Mouse (Mus musculus) CH12.LX (cell line): Measurements from ENCODE around the gene Ercc5. TPM values are rescaled to one million over a fixed set of nuclear protein-coding genes. Genes with fewer than 3 reads are reported as not detected.
A peak's percentile ranks its signal among the peaks of the same experiment; 100 is the strongest.

Experiments used
- DNase-seq: peaks from one replicate; pipeline ENCODE4 v3.0.0-alpha.2; 2013; ENCODE audit errors: extremely low read depth
- H3K27ac ChIP-seq: 2 replicates; pipeline ENCODE4 v1.5.1; 2012; ENCODE audit warnings: low read depth, mild to moderate bottlenecking, control low read depth, moderate library complexity; ENCODE audit not compliant: insufficient read depth
- H3K27me3 ChIP-seq: replicated peaks from 2 replicates; pipeline ENCODE3; 2012; ENCODE audit warnings: inconsistent platforms
- H3K36me3 ChIP-seq, 2 experiments: replicated peaks in 1 of 2; 2 replicates each; pipeline versions ENCODE3 to v1.6.1; 2012; ENCODE audit warnings: inconsistent platforms in 1 of 2, low read length in 1 of 2, mild to moderate bottlenecking in 1 of 2, mixed read lengths in 1 of 2, moderate library complexity in 1 of 2; ENCODE audit not compliant: control insufficient read depth in 1 of 2, insufficient read depth in 1 of 2
- H3K4me1 ChIP-seq, 2 experiments: 2 replicates each; pipeline ENCODE4 v1.6.1; 2012; ENCODE audit warnings: inconsistent platforms in 1 of 2, moderate library complexity in 1 of 2; ENCODE audit not compliant: insufficient read depth in 2 of 2, control insufficient read depth in 1 of 2
- H3K4me2 ChIP-seq: 2 replicates; pipeline ENCODE4 v1.6.1; 2012; ENCODE audit warnings: low read depth, mild to moderate bottlenecking, control low read depth; ENCODE audit not compliant: poor library complexity, insufficient read depth, severe bottlenecking
- H3K4me3 ChIP-seq, 3 experiments: fragments of 150-350 bp in 1 of 3; sonication (generic) in 1 of 3; replicated peaks in 1 of 3; 2 replicates each; pipeline versions ENCODE3 to v1.5.1; 2011 to 2012; ENCODE audit warnings: low read depth in 2 of 3, low read length in 2 of 3, mild to moderate bottlenecking in 2 of 3, moderate library complexity in 2 of 3, control low read depth in 1 of 3, improper control_type of control experiment in 1 of 3, inconsistent platforms in 1 of 3, mixed read lengths in 1 of 3; ENCODE audit not compliant: poor library complexity in 1 of 3
- H3K79me2 ChIP-seq: replicated peaks from 2 replicates; pipeline ENCODE4 v1.6.1; 2012; ENCODE audit warnings: mild to moderate bottlenecking, moderate library complexity; ENCODE audit not compliant: control insufficient read depth, poor library complexity, insufficient read depth, severe bottlenecking; ENCODE audit errors: extremely low read depth
- H3K9ac ChIP-seq: 2 replicates; pipeline ENCODE4 v1.6.1; 2012; ENCODE audit warnings: low read depth, mild to moderate bottlenecking, control low read depth, moderate library complexity; ENCODE audit not compliant: insufficient read depth
- H3K9me3 ChIP-seq: replicated peaks from 2 replicates; pipeline ENCODE3; 2012; ENCODE audit warnings: low read length, inconsistent platforms, mixed read lengths
- BHLHE40 ChIP-seq: IDR thresholded peaks from 2 replicates; pipeline ENCODE4 v1.6.1; 2011; ENCODE audit warnings: mild to moderate bottlenecking, low read depth, low read length, improper control_type of control experiment
- CHD1 ChIP-seq: IDR thresholded peaks from 2 replicates; pipeline ENCODE4 v1.6.1; 2012; ENCODE audit warnings: low read depth, low read length, improper control_type of control experiment, inconsistent platforms
- CHD2 ChIP-seq: IDR thresholded peaks from 2 replicates; pipeline ENCODE4 v1.6.1; 2011; ENCODE audit warnings: low read length, improper control_type of control experiment
- CTCF ChIP-seq, 2 experiments: IDR thresholded peaks in 1 of 2; conservative IDR thresholded peaks in 1 of 2; 2 replicates each; pipeline ENCODE4 v1.5.1; 2011 to 2012; ENCODE audit warnings: low read depth in 2 of 2, low read length in 2 of 2, improper control_type of control experiment in 1 of 2, inconsistent platforms in 1 of 2, mild to moderate bottlenecking in 1 of 2, moderate library complexity in 1 of 2
- E2F4 ChIP-seq: IDR thresholded peaks from 2 replicates; pipeline ENCODE4 v1.6.1; 2011; ENCODE audit warnings: low read depth, low read length, improper control_type of control experiment; ENCODE audit not compliant: insufficient replicate concordance
- ELF1 ChIP-seq: IDR thresholded peaks from 2 replicates; pipeline ENCODE4 v1.6.1; 2014; ENCODE audit warnings: low read depth, mild to moderate bottlenecking, inconsistent platforms, low read length, improper control_type of control experiment
- EP300 ChIP-seq: IDR thresholded peaks from 2 replicates; pipeline ENCODE4 v1.6.1; 2011; ENCODE audit warnings: low read length, improper control_type of control experiment
- ETS1 ChIP-seq: conservative IDR thresholded peaks from 2 replicates; pipeline ENCODE4 v1.6.1; 2012; ENCODE audit warnings: low read depth, mild to moderate bottlenecking, inconsistent platforms, low read length, improper control_type of control experiment, moderate library complexity
- GABPA ChIP-seq: IDR thresholded peaks from 2 replicates; pipeline ENCODE4 v1.6.1; 2012; ENCODE audit warnings: low read depth, low read length, improper control_type of control experiment, inconsistent platforms; ENCODE audit not compliant: insufficient replicate concordance
- HCFC1 ChIP-seq: IDR thresholded peaks from 2 replicates; pipeline ENCODE4 v1.6.1; 2012; ENCODE audit warnings: low read depth, mild to moderate bottlenecking, inconsistent platforms, low read length, improper control_type of control experiment
- IRF4 ChIP-seq: IDR thresholded peaks from 2 replicates; pipeline ENCODE4 v1.6.1; 2014; ENCODE audit warnings: low read depth, mild to moderate bottlenecking, inconsistent platforms, low read length, improper control_type of control experiment
- JUN ChIP-seq: IDR thresholded peaks from 2 replicates; pipeline ENCODE4 v1.6.1; 2011; ENCODE audit warnings: low read depth, mild to moderate bottlenecking, low read length, improper control_type of control experiment, moderate library complexity; ENCODE audit not compliant: insufficient read depth
- JUND ChIP-seq: conservative IDR thresholded peaks from 2 replicates; pipeline ENCODE4 v1.6.1; 2011; ENCODE audit warnings: low read depth, low read length, improper control_type of control experiment
- KAT2A ChIP-seq: IDR thresholded peaks from 2 replicates; pipeline ENCODE4 v1.6.1; 2012; ENCODE audit warnings: low read length, improper control_type of control experiment, inconsistent platforms; ENCODE audit not compliant: insufficient replicate concordance
- MAFK ChIP-seq: IDR thresholded peaks from 2 replicates; pipeline ENCODE4 v1.6.1; 2011; ENCODE audit warnings: low read length, improper control_type of control experiment; ENCODE audit not compliant: insufficient replicate concordance
- MAX ChIP-seq: IDR thresholded peaks from 2 replicates; pipeline ENCODE4 v1.6.1; 2011; ENCODE audit warnings: low read length, improper control_type of control experiment
- MAZ ChIP-seq: IDR thresholded peaks from 2 replicates; pipeline ENCODE4 v1.6.1; 2012; ENCODE audit warnings: low read depth, mild to moderate bottlenecking, inconsistent platforms, low read length, improper control_type of control experiment, moderate library complexity
- MEF2A ChIP-seq: IDR thresholded peaks from 2 replicates; pipeline ENCODE4 v1.6.1; 2014; ENCODE audit warnings: low read depth, mild to moderate bottlenecking, inconsistent platforms, low read length, improper control_type of control experiment, borderline replicate concordance
- MXI1 ChIP-seq: IDR thresholded peaks from 2 replicates; pipeline ENCODE4 v1.6.1; 2011; ENCODE audit warnings: mild to moderate bottlenecking, low read depth, low read length, improper control_type of control experiment
- MYC ChIP-seq: IDR thresholded peaks from 2 replicates; pipeline ENCODE4 v1.6.1; 2011; ENCODE audit warnings: low read depth, mild to moderate bottlenecking, improper control_type of control experiment, low read length
- NELFE ChIP-seq: IDR thresholded peaks from 2 replicates; pipeline ENCODE4 v1.6.1; 2011; ENCODE audit warnings: low read depth, low read length, improper control_type of control experiment
- NRF1 ChIP-seq: IDR thresholded peaks from 2 replicates; pipeline ENCODE4 v1.6.1; 2014; ENCODE audit warnings: low read depth, mild to moderate bottlenecking, inconsistent platforms, low read length, improper control_type of control experiment, moderate library complexity
- PAX5 ChIP-seq: IDR thresholded peaks from 2 replicates; pipeline ENCODE4 v1.6.1; 2012; ENCODE audit warnings: low read length, inconsistent platforms, mixed read lengths
- POLR2A ChIP-seq: IDR thresholded peaks from 2 replicates; pipeline ENCODE4 v1.6.1; 2011; ENCODE audit warnings: low read depth, mild to moderate bottlenecking, improper control_type of control experiment, low read length
- POLR2AphosphoS2 ChIP-seq: IDR thresholded peaks from 2 replicates; pipeline ENCODE4 v1.6.1; 2011; ENCODE audit warnings: low read depth, low read length, improper control_type of control experiment
- RAD21 ChIP-seq: IDR thresholded peaks from 2 replicates; pipeline ENCODE4 v1.6.1; 2011; ENCODE audit warnings: low read depth, mild to moderate bottlenecking, low read length, improper control_type of control experiment, moderate library complexity
- RCOR1 ChIP-seq: conservative IDR thresholded peaks from 2 replicates; pipeline ENCODE4 v1.6.1; 2012; ENCODE audit warnings: low read depth, mild to moderate bottlenecking, inconsistent platforms, low read length, improper control_type of control experiment
- SIN3A ChIP-seq: IDR thresholded peaks from 2 replicates; pipeline ENCODE4 v1.6.1; 2012; ENCODE audit warnings: low read length, improper control_type of control experiment, inconsistent platforms
- SMC3 ChIP-seq: IDR thresholded peaks from 2 replicates; pipeline ENCODE4 v1.6.1; 2011; ENCODE audit warnings: low read depth, low read length, improper control_type of control experiment
- TBP ChIP-seq: conservative IDR thresholded peaks from 2 replicates; pipeline ENCODE4 v1.6.1; 2011; ENCODE audit warnings: low read depth, low read length, improper control_type of control experiment
- TCF12 ChIP-seq: IDR thresholded peaks from 2 replicates; pipeline ENCODE4 v1.6.1; 2014; ENCODE audit warnings: low read depth, mild to moderate bottlenecking, inconsistent platforms, low read length, improper control_type of control experiment
- UBTF ChIP-seq: IDR thresholded peaks from 2 replicates; pipeline ENCODE4 v1.6.1; 2012; ENCODE audit warnings: low read depth, mild to moderate bottlenecking, inconsistent platforms, low read length, improper control_type of control experiment, moderate library complexity
- USF1 ChIP-seq: IDR thresholded peaks from 2 replicates; pipeline ENCODE4 v1.6.1; 2014; ENCODE audit warnings: low read depth, mild to moderate bottlenecking, inconsistent platforms, low read length, improper control_type of control experiment
- USF2 ChIP-seq: conservative IDR thresholded peaks from 2 replicates; pipeline ENCODE4 v1.6.1; 2011; ENCODE audit warnings: low read depth, low read length, improper control_type of control experiment
- ZC3H11A ChIP-seq: IDR thresholded peaks from 2 replicates; pipeline ENCODE4 v1.6.1; 2012; ENCODE audit warnings: low read depth, mild to moderate bottlenecking, inconsistent platforms, low read length, improper control_type of control experiment
- ZKSCAN1 ChIP-seq: IDR thresholded peaks from 2 replicates; pipeline ENCODE4 v1.6.1; 2012; ENCODE audit warnings: low read depth, inconsistent platforms, low read length, improper control_type of control experiment, borderline replicate concordance
- ZMIZ1 ChIP-seq: IDR thresholded peaks from 2 replicates; pipeline ENCODE4 v1.6.1; 2012; ENCODE audit warnings: low read depth, mild to moderate bottlenecking, inconsistent platforms, low read length, improper control_type of control experiment
- ZNF384 ChIP-seq: IDR thresholded peaks from 2 replicates; pipeline ENCODE4 v1.6.1; 2012; ENCODE audit warnings: low read depth, low read length, improper control_type of control experiment, inconsistent platforms
- dilution Hi-C: fragments of 300-500 bp; cut with MboI; formaldehyde crosslinking; loops from 2 replicates; pipeline ENCODE4 v1.14.3; 2020; ENCODE audit warnings: low sequenced_read_pairs; ENCODE audit not compliant: extremely low pct_unique_long_range_greater_than_20kb, extremely low pct_ligation_motif_present
- in situ Hi-C: fragments of 300-500 bp; cut with MboI; formaldehyde crosslinking; loops from 3 replicates; pipeline ENCODE4 v1.14.3; 2019; ENCODE audit warnings: low sequenced_read_pairs, low pct_ligation_motif_present, low pct_unique_long_range_greater_than_20kb, mixed read lengths
- polyA plus RNA-seq: library from polyadenylated mRNA; unstranded; fragments of >175 nt; gene quantifications from 2 replicates; pipeline ENCODE4 v1.2.1, GENCODE M21; 2012; ENCODE audit warnings: low read depth; ENCODE audit not compliant: insufficient read length
- total RNA-seq, 2 experiments: library from RNA; depleted of rRNA; stranded (reverse); fragments of 300-350 nt in 1 of 2; fragments of >200 nt in 1 of 2; gene quantifications; 2 replicates each; pipeline ENCODE4 v1.2.3; 2012 to 2014

The Ercc5 gene
- total and polyA plus RNA-seq, 3 experiments, result 7.1 to 11.7 (median 8.2) TPM

DNA sequence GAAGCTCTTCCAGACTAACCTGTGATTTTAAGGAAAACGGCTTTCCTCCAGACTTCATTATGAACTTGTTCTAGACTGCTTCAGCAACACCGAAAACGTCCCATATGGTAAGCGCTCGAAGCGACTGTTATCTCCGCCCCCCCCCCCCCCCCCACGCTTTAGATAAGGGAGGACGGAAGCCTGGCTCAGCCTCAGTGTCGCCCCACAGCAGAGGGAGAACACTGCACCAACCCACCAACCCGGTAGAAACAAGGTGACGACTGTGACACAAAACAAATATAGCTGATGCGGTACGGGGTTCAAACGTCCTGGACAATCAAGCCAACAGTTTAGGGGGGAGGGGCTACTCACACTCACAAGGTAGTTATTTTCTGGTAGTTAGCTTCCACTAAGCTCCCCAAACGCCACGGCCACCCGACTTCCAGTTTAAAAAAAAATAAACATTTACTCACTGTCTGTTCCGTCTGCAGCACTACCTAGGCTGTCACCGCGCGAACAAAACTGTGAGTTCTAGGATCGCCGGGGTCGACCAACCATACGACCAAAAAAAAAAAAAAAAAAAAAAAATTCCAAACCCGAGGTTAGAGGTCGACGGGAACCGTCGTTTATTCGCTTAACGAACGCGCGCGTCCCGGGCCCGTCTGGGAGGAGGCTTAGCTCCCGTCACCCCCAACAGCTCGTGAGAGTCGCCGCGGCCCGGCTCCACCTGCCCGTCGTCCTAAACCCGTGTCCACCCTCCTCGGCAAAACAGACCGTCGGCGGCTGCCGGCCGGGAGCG lies 45.9 kb upstream of the Ercc5 start:
- dilution Hi-C loops, result no loop called here
- peaks cover 2 to 43% of the 10 kb centered on the region in 2 experiments; a peak in 3 of 4 replicates for H3K4me1 ChIP-seq
- peak; percentile 73 for DNase-seq
- no peaks in the 10 kb centered on the region for H3K9me3 ChIP-seq
- H3K4me2 ChIP-seq, result peak overlapping the region; percentile 95; the same call in 1 of the 2 replicates
- peak overlapping the region; percentile 85 to 86 (median 85) for H3K4me3 ChIP-seq
- H3K27me3 ChIP-seq, result no peaks in the 10 kb centered on the region
- TF ChIP-seq JUN (no peak), MEF2A (no peak), NRF1 (no peak), KAT2A (no peak), ZKSCAN1 (no peak), JUND (no peak), HCFC1 (no peak; the same call in 1 of the 2 replicates), MAFK (no peak), ELF1 (peak; percentile 29; the same call in 1 of the 2 replicates), MXI1 (peak; percentile 47; the same call in 1 of the 2 replicates), CTCF (conservative IDR thresholded peaks at IDR 0.05 in 1 of 2, IDR thresholded peaks at IDR 0.05 in 1 of 2; ENCODE audit: low read depth in 2 of 2, low read length in 2 of 2) (no peak), MAX (no peak), TBP (0 out of 2 replicates have a peak, but pooled peaks have one; percentile 22), RCOR1 (no peak), POLR2A (peak; percentile 76), CHD1 (no peak; the same call in 1 of the 2 replicates), NELFE (peak; percentile 81), E2F4 (no peak), MYC (no peak), SIN3A (peak; percentile 62), CHD2 (0 out of 2 replicates have a peak, but pooled peaks have one; percentile 13), USF1 (no peak), ZC3H11A (no peak), MAZ (no peak), SMC3 (no peak), PAX5 (no peak), USF2 (no peak), POLR2AphosphoS2 (no peak), UBTF (no peak), ZMIZ1 (no peak; the same call in 1 of the 2 replicates), ZNF384 (peak; percentile 85), BHLHE40 (no peak), ETS1 (no peak), TCF12 (no peak), GABPA (no peak), RAD21 (no peak), IRF4 (no peak), EP300 (no peak)
- peak overlapping the region; percentile 67 for H3K27ac ChIP-seq
- peaks cover 42% of the 10 kb centered on the region for H3K79me2 ChIP-seq
- H3K36me3 ChIP-seq, result peaks cover 7 to 15% of the 10 kb centered on the region in 2 experiments
- peak overlapping the region; percentile 69 for H3K9ac ChIP-seq
- in situ Hi-C loops, result no loop called here
